Mouse (Mus musculus): ENCODE data around the gene Tmem39b.

The Tmem39b gene

DNA sequence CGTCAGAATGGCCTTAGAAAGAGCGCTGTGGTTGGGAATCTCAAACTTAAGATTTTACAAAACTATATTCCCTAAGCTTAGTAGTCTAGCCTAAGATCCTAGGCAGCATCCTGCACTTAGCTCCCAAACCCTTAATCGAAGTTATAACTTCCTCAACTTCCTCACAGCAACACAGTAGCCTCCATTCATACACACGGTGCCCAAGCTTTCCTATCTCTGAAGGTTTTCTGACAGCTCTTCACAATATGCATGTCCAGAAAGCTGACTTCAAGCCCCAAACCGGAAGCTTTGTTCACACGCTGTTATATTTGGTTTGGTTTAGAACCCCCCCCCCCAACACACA is 852 bp downstream of the Tmem39b start:
- CTCF ChIA-PET = interaction anchor here (0.6 to 1.2 kb wide), 4 partner anchors 75 to 291 kb away, joined by 4 to 7 read pairs (median 5); no protein-coding TSS in a partner anchor

DNA sequence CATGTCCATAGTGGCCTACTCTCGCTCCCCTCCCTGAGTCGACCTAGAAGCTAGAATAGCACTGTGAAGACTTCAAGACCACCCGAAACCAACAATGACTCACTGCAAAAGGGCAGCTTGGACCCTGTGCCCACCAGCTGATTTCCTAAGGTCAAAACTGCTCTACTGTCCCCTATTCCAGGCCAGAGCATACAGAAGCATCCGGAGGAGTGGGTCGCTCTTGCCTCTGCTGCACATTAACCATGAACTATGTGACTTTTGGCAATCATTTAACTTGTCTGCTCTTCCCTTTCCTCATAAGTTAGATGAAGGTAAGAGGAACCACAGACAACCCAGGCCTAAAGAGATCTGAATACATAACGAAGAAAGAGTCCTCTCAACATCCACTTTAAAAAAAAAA is 12.1 kb downstream of the Tmem39b start:
- CTCF ChIA-PET = no interaction called here

DNA sequence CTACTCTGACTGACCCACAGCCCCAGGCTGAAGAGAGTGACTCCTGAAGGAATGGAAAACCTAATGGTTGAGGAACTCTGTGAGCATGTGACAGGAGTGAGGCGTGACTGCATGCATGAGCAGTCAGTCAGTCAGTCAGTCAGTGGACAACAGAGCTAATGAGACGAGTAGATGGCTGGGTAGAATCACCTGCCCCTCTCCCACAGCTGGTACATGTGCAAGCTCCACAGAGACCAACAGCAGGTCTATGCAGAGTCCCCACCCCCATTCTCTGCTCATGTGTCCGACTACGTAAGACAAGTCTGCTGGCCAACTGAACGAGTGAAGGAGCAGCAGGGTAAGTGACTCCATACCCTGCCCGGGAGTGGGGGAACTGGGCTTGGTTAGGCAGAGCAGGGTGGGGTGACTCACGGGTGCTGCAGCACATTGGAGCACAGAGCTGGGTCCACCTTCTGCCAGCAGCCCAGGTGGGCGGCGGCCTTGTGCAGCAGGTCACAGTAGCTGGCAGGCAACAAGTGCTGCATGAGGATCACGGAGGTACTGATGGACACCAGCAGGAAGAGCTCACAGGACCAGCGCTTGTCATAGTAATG is 12.6 kb downstream of the Tmem39b start:
- CTCF ChIA-PET = no interaction called here

DNA sequence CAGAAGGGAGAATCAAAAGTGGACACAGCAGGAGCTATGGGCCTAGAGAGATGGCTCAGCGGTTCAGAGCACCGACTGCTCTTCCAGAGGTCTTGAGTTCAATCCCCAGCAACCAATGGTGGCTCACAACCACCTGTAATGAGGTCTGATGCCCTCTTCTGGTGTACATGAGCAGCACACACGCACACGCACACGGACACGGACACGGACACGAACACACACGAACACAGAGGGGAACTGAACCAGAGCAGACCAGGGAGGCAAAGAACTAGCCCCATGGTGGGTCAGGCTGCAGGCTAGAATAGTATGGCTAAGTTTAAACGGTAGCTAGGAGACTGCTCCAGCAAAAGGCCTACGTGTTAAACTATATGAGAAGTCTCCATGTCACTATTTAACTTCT is 14.8 kb downstream of the Tmem39b start:
- CTCF ChIA-PET = interaction anchor here (0.7 kb wide), 1 partner anchor 481 kb away, joined by 6 read pairs; no protein-coding TSS in a partner anchor

DNA sequence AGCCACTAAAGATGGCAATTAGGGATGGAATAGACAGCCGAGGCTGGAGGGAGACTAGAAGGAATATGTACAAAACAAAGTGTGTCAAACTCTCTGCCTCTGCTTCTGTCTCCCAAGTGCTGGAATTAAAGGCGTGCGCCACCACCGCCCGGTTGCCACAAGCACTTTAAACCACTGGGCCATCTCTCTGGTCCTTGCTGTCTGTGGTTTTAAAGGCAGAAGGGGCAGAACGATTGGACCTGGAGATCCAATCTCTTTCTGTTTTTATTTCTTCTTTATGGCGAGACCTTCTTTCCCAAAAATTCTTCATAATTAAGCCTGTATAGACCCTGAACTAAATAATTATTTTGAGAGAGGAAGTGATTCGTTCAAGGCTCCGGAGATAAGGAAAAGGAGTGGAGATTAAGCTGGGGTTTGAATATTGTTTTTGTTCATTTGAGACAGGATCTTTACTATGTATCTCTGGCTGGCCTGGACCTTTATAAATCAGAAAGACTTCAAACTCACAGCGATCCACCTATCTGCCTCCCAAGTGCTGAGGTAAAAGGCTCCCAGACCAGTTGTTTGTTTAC is 23.7 kb downstream of the Tmem39b start:
- CTCF ChIA-PET = interaction anchor here (0.7 kb wide), 1 partner anchor 104 kb away, joined by 3 read pairs; no protein-coding TSS in a partner anchor

DNA sequence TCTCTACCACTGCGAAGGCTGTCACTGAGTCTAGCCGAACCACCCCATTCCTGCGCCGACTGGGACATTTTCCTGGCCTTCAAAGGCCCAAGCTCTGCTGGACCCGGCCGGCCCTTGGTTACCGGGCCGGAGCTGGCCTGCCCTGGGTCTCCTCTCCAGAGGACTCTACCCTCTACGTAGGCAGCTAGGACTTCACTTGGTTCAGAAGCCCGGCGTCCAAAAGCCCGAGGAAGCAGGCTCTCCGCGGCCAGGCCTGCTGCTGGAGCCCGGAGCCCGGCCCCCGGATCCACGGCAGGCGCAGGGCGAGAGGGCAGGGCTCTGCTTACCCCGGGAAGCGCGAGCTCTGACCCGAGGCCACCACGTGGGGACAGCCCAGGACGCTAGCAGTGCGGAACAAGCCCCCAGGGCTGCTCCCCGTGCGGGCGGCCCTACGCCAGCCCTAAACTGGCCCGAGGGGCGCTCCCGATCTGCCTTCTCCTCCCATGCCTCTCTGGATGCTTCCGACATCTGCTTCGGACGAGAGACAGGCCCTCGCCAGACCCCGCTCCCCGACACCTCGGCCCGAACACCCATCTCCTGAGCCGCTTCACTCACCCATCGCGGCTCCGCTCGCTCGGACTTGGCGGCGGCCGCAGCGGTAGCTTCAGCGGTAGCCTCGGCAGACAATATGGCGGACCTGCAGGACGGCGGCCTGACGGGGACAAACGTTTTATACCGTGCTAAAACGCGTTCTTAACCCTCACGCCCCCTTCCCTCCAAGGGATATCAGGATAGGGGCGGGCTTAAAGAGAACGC is 24.4 kb downstream of the Tmem39b start, which contains the start of gene Kpna6:
Gene Kpna6, minus strand, starts transcription at position 685 of the 795 bp plus-strand sequence.
- CTCF ChIA-PET = interaction anchor here (0.6 to 0.7 kb wide), 2 partner anchors 105 to 137 kb away, joined by 3 read pairs; no protein-coding TSS in a partner anchor

DNA sequence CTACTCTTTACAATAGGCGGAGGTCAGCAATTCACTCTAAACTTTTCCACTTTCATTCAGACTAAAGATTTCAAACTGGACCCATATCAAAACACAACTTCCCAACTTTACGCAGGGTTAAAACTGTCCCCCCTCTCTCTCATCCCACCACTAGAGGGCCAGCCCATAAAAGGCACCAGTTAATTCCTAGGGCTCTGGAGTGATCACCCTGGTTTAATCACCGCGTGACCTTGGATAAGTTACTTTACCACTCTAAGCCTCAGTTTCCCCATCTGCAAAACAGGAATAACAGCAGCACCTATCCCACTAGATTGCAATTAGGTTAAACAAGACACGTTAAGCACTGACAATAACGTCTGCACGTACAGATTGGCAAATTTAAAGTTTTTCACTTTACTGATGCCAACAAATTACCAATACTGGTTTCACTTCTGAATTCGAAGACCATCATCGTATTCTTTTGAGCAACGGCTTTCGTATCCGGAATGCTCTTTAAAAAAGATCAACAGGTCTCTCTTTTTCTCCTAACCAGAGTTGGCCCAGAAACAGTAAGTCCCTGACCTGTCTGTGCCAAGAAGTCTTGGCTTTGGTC is 25.1 kb downstream of the Tmem39b start:
- CTCF ChIA-PET = interaction anchor here (0.6 kb wide), 1 partner anchor 138 kb away, joined by 3 read pairs; no protein-coding TSS in a partner anchor

DNA sequence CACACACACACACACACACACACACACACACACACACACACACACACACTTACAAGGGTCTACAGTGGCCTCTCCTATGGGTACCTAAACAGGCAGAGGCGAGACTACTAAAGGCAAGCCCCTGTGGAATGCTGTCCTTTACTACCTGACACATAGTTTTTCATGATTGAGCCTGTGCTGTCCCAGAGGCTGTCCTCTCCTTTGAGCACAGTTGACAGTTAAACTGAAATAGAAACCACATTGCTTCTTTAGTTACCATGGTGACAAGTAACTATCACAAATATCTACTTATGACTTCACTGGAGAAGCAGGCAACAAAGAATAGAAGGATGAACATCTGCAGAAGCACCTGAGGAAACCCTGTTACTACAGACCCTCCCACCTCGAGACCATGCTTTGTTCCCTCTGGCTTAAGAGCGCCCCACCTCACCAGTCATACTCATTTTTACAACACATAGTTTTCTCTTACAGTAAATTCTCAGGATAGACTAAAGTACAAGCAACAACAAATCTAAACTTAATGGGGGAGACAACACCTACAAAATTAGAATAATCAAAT is 34.3 kb downstream of the Tmem39b start:
- CTCF ChIA-PET = no interaction called here

DNA sequence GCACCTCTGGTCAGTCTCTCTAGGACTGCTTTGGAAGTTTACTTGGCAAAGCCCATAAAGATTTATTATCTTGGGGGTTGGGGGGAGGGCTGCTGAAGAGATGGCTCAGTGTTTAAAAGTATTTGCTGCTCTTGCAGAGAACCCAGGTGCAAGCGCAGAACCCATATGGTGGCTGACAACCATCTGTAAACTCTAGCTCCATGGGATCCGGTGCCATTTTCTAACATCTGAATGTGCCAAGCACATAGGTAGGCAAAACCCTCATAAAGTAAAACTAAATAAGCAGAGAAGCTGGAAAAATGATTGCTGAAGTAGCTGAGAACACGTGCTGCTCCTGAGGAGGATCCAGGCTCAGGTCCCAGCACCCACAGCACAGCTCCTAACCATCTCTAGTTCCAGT is 35.1 kb downstream of the Tmem39b start:
- CTCF ChIA-PET = no interaction called here

DNA sequence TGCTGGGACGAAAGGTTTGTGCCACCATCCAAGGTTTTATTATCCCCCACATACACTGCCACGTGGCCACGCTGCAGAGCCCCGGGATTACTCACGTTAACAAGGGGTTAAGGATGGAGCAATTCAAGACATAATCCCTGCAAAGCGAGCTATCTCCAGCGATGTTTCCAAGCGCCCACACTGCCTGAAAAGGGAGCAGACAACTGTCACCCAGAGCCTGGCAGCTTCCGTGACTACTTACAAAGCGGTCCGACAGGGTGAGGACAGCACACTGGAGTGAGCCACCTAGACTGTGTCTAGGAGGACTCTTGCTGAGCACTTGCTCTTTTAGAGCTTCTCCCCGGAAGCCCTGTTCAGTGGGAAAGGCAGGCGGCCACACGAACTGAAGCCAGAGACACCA is 41.9 kb downstream of the Tmem39b start:
- CTCF ChIA-PET = interaction anchor here (0.5 kb wide), 1 partner anchor 391 kb away, joined by 6 read pairs; no protein-coding TSS in a partner anchor

DNA sequence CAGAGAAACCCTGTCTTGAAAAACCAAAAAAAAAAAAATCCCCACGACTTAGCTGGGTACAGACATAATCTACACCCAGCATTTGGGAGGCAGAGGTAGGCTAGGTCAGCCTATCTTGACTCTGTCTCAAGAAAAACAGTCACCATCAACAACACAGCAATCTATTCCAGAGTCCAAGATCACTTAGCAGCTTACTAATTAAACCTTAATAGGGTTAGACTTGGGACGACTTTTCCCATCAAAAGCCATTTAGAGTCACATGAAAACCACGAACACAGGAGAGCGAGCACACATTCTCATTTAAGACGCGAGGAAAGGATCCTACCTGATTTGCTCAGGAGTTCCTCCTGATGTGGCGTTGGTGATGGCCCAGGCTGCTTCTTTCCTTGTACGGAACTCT is 46.3 kb downstream of the Tmem39b start:
- CTCF ChIA-PET = interaction anchor here (0.7 kb wide), 1 partner anchor 648 kb away, joined by 3 read pairs; no protein-coding TSS in a partner anchor

DNA sequence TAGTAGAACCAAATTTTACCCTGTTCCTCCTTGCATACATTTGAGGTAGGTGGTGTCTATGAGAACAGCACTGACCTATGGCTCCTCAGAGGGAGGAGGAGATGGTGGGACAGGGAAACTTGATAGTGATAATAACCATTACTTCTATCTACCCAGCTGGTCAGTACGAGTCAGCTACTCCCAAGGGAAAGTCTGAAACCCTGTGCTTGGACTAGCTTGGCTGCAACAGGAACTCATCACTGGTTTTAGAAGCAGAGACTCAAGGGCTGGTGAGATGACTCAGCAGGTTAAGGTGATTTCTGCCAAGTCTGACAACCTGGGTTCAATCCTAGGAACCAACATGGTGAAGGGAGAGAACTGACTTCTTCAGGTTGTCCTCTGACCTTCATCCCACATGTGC is 48.0 kb downstream of the Tmem39b start:
- CTCF ChIA-PET = no interaction called here

DNA sequence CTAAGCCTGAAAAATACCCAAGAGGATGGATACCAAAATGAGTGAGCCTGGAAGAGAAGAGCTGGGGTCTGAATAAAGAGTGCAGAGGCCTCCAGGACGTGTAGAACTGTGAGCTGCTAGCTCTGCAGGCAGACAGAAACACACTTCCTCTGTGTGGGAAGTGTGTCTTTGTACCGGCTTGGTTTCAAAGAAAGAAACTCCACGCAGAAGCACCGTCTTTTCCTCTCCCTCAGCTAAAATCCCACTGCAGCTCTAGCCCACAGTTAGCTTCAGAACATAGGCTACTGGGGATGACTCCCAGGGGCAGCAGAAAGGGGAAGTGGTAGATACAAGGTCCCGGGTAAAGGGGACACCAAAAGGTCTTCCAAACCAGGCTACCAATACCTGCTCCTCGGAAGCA is 51.4 kb downstream of the Tmem39b start:
- CTCF ChIA-PET = interaction anchor here (0.7 kb wide), 1 partner anchor 63 kb away, joined by 3 read pairs; no protein-coding TSS in a partner anchor

DNA sequence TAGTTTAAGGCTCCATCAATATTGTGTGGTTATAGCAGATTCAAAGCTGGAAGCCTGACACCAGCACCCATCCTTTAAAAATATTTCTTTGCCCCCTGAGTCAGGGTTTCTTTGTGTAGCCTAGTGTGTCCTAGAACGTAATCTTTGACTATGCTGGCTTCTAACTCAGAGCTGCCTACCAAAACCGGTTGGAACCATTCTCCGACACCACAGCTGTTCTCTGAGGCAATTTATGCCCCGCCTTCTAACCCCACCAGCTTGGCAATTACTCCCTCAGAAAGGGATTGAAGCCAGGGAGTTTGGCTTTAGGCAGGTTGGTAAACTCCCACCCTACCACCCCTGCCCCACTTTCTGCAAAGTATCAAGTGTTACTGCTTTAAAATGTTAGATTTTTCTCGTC is 54.9 kb downstream of the Tmem39b start:
- CTCF ChIA-PET = interaction anchor here (0.7 kb wide), 1 partner anchor 32 kb away, joined by 6 read pairs; no protein-coding TSS in a partner anchor

DNA sequence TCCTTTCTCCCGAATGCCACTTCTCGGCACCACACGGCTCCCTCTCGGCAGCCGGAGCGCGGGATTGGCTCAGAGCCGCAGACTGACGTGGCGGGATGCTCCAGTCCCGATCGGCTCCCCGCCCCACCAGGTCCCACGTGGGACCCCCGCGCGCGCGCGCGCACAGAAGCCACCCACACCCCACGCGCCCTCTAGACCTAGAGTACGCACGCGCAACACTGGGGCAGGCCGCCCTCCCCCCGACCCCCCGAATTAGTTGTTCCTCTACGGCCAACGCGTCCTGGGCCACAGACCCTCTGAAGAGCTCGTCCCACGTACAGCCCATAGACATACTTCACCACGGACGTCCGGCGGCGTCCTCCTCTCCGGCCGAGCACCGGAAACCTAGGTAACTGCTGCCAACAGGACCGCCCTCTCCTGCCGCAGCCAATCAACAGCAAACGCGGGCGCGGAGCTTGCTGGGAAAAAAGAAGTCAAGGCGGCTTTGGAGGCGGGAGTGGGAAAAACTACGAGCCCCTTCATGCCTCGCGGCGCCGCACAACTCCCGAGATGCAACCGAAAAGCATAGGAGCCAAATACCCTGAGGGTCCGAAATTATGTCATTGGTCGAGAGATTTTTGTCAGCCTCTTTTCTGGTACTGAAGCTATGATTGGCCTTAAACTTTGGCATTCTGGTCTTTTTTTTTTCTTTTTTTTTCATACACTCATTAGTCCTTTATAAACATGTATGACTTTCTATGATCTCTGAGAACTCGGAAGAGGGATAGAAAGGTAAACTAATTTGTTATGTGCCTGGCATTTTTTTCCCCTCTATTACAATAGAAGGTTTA is 55.8 kb downstream of the Tmem39b start, which contains the start of gene Txlna:
Gene Txlna, minus strand, starts transcription at position 428 of the 830 bp plus-strand sequence.
- CTCF ChIA-PET = interaction anchor here (0.6 to 1.1 kb wide), 5 partner anchors 17 to 314 kb away, joined by 3 to 14 read pairs (median 3); partner anchors contain the start of gene Ccdc28b

DNA sequence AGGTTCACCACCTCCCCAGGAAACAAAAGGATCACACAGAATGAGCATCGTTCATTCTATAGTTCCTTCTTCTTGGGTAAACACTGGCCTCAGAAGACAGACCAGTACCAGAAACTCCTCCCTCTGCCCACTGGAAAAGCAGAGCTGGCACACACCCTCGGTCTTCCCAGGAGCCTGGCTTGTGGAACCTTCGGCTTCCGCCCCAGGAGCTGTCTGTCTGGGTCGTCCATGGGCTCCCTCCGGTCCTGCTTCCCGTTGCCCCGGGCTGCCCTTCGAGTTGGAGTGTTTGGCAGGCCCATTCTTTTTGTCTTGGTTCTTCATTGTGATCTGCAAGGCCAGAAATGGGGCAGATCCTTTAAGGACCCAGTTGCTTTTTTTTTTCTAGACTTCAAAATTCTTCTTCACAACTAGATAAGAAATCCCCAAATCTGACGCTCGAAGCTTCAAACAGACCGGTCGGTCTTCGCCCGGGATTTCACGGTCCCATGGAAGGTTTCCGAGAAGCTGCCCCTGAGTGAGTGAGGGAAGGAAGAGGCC is 56.5 kb downstream of the Tmem39b start:
- CTCF ChIA-PET = interaction anchor here (0.9 to 1.1 kb wide), 2 partner anchors 16 to 18 kb away, joined by 3 to 14 read pairs; partner anchors contain the start of gene Ccdc28b

DNA sequence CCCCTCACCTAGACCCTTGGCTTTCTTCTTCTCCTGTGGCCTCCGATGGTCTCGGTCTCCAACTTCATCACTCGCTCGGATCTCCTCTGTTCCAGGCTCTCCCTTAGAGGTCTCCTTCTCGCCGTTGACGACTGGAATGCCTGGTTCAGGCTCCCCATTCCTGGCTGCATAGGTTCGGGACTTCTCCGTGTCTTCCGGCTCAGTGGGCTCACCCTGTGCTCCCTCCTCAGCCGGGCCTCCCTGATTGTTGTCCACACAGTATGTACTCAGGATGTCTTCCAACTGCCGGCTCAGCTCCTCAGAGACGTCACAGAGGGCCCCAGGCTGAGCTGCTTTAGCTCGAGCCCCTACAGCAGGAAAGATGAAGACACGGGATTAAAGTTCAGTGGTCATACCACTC is 57.4 kb downstream of the Tmem39b start:
- CTCF ChIA-PET = no interaction called here

DNA sequence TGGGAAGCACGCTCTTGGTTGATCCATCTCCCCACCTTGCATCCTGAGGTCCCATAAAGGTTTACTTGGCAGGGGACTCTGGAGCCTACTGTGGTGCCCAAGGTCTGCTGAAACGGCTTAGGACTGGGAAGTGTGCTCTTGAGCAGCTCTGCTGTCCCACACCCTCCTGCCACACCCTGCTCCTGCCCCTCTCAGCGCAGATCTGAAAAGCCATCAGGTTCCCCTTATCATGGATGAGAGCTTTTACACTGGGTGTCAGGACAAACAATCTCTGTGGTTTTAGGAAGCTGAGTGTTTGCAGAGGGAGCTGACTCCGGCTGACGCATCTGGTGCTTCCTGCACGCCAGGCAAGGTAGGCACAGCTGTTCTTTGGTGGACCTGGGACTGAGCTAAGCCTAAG is 62.8 kb downstream of the Tmem39b start:
- CTCF ChIA-PET = no interaction called here

DNA sequence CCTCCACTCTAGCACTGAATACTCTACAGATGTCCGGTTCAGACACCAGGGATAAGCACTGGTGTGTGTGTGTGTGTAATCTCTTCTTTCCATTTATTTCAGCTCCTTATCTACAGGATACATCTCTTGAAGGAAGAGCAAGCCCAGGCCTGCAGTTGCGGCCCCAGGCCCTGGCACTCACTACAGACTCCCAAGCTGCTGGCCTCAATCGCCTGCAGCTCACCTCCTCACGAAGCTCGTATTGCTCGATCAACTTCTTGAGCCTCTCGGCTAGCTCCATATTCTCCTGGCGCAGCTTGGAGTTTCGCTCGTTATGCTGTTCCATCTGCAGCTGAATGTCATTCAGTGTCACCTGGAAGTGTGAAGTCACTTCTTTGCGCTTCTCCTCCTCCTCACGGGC is 64.8 kb downstream of the Tmem39b start:
- CTCF ChIA-PET = no interaction called here

DNA sequence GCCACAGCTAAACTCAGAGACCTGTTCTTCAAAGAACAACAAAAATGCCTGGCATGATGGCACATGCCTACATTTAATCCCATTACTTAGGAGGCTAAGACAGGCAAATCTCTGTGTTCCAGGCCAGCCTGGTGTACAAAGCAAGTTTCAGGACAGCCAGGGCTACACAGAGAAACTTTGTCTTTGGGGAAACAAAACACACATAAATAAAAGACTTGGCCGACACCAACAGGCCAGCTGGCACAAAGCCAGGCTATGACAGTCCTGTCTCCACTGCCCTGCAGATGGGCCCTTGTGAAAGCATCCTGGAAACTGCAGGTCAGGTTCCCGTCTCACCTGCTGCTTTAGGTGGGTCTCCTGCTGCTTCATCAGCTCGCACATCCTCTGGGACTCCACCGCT is 65.7 kb downstream of the Tmem39b start:
- CTCF ChIA-PET = no interaction called here
